Mouse (Mus musculus) CH12.LX (cell line): Measurements from ENCODE around the gene Limk2. TPM values are rescaled to one million over a fixed set of nuclear protein-coding genes. Genes with fewer than 3 reads are reported as not detected.

ENCODE experiments used
- DNase-seq: peaks from one replicate; pipeline ENCODE4 v3.0.0-alpha.2; 2013; ENCODE audit errors: extremely low read depth
- H3K27ac ChIP-seq: 2 replicates; pipeline ENCODE4 v1.5.1; 2012; ENCODE audit warnings: low read depth, mild to moderate bottlenecking, control low read depth, moderate library complexity; ENCODE audit not compliant: insufficient read depth
- H3K27me3 ChIP-seq: replicated peaks from 2 replicates; pipeline ENCODE3; 2012; ENCODE audit warnings: inconsistent platforms
- H3K36me3 ChIP-seq, 2 experiments: replicated peaks in 1 of 2; 2 replicates each; pipeline versions ENCODE3 to v1.6.1; 2012; ENCODE audit warnings: inconsistent platforms in 1 of 2, low read length in 1 of 2, mild to moderate bottlenecking in 1 of 2, mixed read lengths in 1 of 2, moderate library complexity in 1 of 2; ENCODE audit not compliant: control insufficient read depth in 1 of 2, insufficient read depth in 1 of 2
- H3K4me1 ChIP-seq, 2 experiments: 2 replicates each; pipeline ENCODE4 v1.6.1; 2012; ENCODE audit warnings: inconsistent platforms in 1 of 2, moderate library complexity in 1 of 2; ENCODE audit not compliant: insufficient read depth in 2 of 2, control insufficient read depth in 1 of 2
- H3K4me2 ChIP-seq: 2 replicates; pipeline ENCODE4 v1.6.1; 2012; ENCODE audit warnings: low read depth, mild to moderate bottlenecking, control low read depth; ENCODE audit not compliant: poor library complexity, insufficient read depth, severe bottlenecking
- H3K4me3 ChIP-seq, 3 experiments: fragments of 150-350 bp in 1 of 3; sonication (generic) in 1 of 3; replicated peaks in 1 of 3; 2 replicates each; pipeline versions ENCODE3 to v1.5.1; 2011 to 2012; ENCODE audit warnings: low read depth in 2 of 3, low read length in 2 of 3, mild to moderate bottlenecking in 2 of 3, moderate library complexity in 2 of 3, control low read depth in 1 of 3, improper control_type of control experiment in 1 of 3, inconsistent platforms in 1 of 3, mixed read lengths in 1 of 3; ENCODE audit not compliant: poor library complexity in 1 of 3
- H3K79me2 ChIP-seq: replicated peaks from 2 replicates; pipeline ENCODE4 v1.6.1; 2012; ENCODE audit warnings: mild to moderate bottlenecking, moderate library complexity; ENCODE audit not compliant: control insufficient read depth, poor library complexity, insufficient read depth, severe bottlenecking; ENCODE audit errors: extremely low read depth
- H3K9ac ChIP-seq: 2 replicates; pipeline ENCODE4 v1.6.1; 2012; ENCODE audit warnings: low read depth, mild to moderate bottlenecking, control low read depth, moderate library complexity; ENCODE audit not compliant: insufficient read depth
- H3K9me3 ChIP-seq: replicated peaks from 2 replicates; pipeline ENCODE3; 2012; ENCODE audit warnings: low read length, inconsistent platforms, mixed read lengths
- BHLHE40 ChIP-seq: IDR thresholded peaks from 2 replicates; pipeline ENCODE4 v1.6.1; 2011; ENCODE audit warnings: mild to moderate bottlenecking, low read depth, low read length, improper control_type of control experiment
- CTCF ChIP-seq, 2 experiments: IDR thresholded peaks in 1 of 2; conservative IDR thresholded peaks in 1 of 2; 2 replicates each; pipeline ENCODE4 v1.5.1; 2011 to 2012; ENCODE audit warnings: low read depth in 2 of 2, low read length in 2 of 2, improper control_type of control experiment in 1 of 2, inconsistent platforms in 1 of 2, mild to moderate bottlenecking in 1 of 2, moderate library complexity in 1 of 2
- E2F4 ChIP-seq: IDR thresholded peaks from 2 replicates; pipeline ENCODE4 v1.6.1; 2011; ENCODE audit warnings: low read depth, low read length, improper control_type of control experiment; ENCODE audit not compliant: insufficient replicate concordance
- ELF1 ChIP-seq: IDR thresholded peaks from 2 replicates; pipeline ENCODE4 v1.6.1; 2014; ENCODE audit warnings: low read depth, mild to moderate bottlenecking, inconsistent platforms, low read length, improper control_type of control experiment
- EP300 ChIP-seq: IDR thresholded peaks from 2 replicates; pipeline ENCODE4 v1.6.1; 2011; ENCODE audit warnings: low read length, improper control_type of control experiment
- HCFC1 ChIP-seq: IDR thresholded peaks from 2 replicates; pipeline ENCODE4 v1.6.1; 2012; ENCODE audit warnings: low read depth, mild to moderate bottlenecking, inconsistent platforms, low read length, improper control_type of control experiment
- JUN ChIP-seq: IDR thresholded peaks from 2 replicates; pipeline ENCODE4 v1.6.1; 2011; ENCODE audit warnings: low read depth, mild to moderate bottlenecking, low read length, improper control_type of control experiment, moderate library complexity; ENCODE audit not compliant: insufficient read depth
- KAT2A ChIP-seq: IDR thresholded peaks from 2 replicates; pipeline ENCODE4 v1.6.1; 2012; ENCODE audit warnings: low read length, improper control_type of control experiment, inconsistent platforms; ENCODE audit not compliant: insufficient replicate concordance
- MAZ ChIP-seq: IDR thresholded peaks from 2 replicates; pipeline ENCODE4 v1.6.1; 2012; ENCODE audit warnings: low read depth, mild to moderate bottlenecking, inconsistent platforms, low read length, improper control_type of control experiment, moderate library complexity
- MEF2A ChIP-seq: IDR thresholded peaks from 2 replicates; pipeline ENCODE4 v1.6.1; 2014; ENCODE audit warnings: low read depth, mild to moderate bottlenecking, inconsistent platforms, low read length, improper control_type of control experiment, borderline replicate concordance
- MXI1 ChIP-seq: IDR thresholded peaks from 2 replicates; pipeline ENCODE4 v1.6.1; 2011; ENCODE audit warnings: mild to moderate bottlenecking, low read depth, low read length, improper control_type of control experiment
- NRF1 ChIP-seq: IDR thresholded peaks from 2 replicates; pipeline ENCODE4 v1.6.1; 2014; ENCODE audit warnings: low read depth, mild to moderate bottlenecking, inconsistent platforms, low read length, improper control_type of control experiment, moderate library complexity
- PAX5 ChIP-seq: IDR thresholded peaks from 2 replicates; pipeline ENCODE4 v1.6.1; 2012; ENCODE audit warnings: low read length, inconsistent platforms, mixed read lengths
- POLR2A ChIP-seq: IDR thresholded peaks from 2 replicates; pipeline ENCODE4 v1.6.1; 2011; ENCODE audit warnings: low read depth, mild to moderate bottlenecking, improper control_type of control experiment, low read length
- RAD21 ChIP-seq: IDR thresholded peaks from 2 replicates; pipeline ENCODE4 v1.6.1; 2011; ENCODE audit warnings: low read depth, mild to moderate bottlenecking, low read length, improper control_type of control experiment, moderate library complexity
- RCOR1 ChIP-seq: conservative IDR thresholded peaks from 2 replicates; pipeline ENCODE4 v1.6.1; 2012; ENCODE audit warnings: low read depth, mild to moderate bottlenecking, inconsistent platforms, low read length, improper control_type of control experiment
- SIN3A ChIP-seq: IDR thresholded peaks from 2 replicates; pipeline ENCODE4 v1.6.1; 2012; ENCODE audit warnings: low read length, improper control_type of control experiment, inconsistent platforms
- SMC3 ChIP-seq: IDR thresholded peaks from 2 replicates; pipeline ENCODE4 v1.6.1; 2011; ENCODE audit warnings: low read depth, low read length, improper control_type of control experiment
- TCF12 ChIP-seq: IDR thresholded peaks from 2 replicates; pipeline ENCODE4 v1.6.1; 2014; ENCODE audit warnings: low read depth, mild to moderate bottlenecking, inconsistent platforms, low read length, improper control_type of control experiment
- UBTF ChIP-seq: IDR thresholded peaks from 2 replicates; pipeline ENCODE4 v1.6.1; 2012; ENCODE audit warnings: low read depth, mild to moderate bottlenecking, inconsistent platforms, low read length, improper control_type of control experiment, moderate library complexity
- ZC3H11A ChIP-seq: IDR thresholded peaks from 2 replicates; pipeline ENCODE4 v1.6.1; 2012; ENCODE audit warnings: low read depth, mild to moderate bottlenecking, inconsistent platforms, low read length, improper control_type of control experiment
- ZMIZ1 ChIP-seq: IDR thresholded peaks from 2 replicates; pipeline ENCODE4 v1.6.1; 2012; ENCODE audit warnings: low read depth, mild to moderate bottlenecking, inconsistent platforms, low read length, improper control_type of control experiment
- ZNF384 ChIP-seq: IDR thresholded peaks from 2 replicates; pipeline ENCODE4 v1.6.1; 2012; ENCODE audit warnings: low read depth, low read length, improper control_type of control experiment, inconsistent platforms
- dilution Hi-C: fragments of 300-500 bp; cut with MboI; formaldehyde crosslinking; loops from 2 replicates; pipeline ENCODE4 v1.14.3; 2020; ENCODE audit warnings: low sequenced_read_pairs; ENCODE audit not compliant: extremely low pct_unique_long_range_greater_than_20kb, extremely low pct_ligation_motif_present
- in situ Hi-C: fragments of 300-500 bp; cut with MboI; formaldehyde crosslinking; loops from 3 replicates; pipeline ENCODE4 v1.14.3; 2019; ENCODE audit warnings: low sequenced_read_pairs, low pct_ligation_motif_present, low pct_unique_long_range_greater_than_20kb, mixed read lengths
- polyA plus RNA-seq: library from polyadenylated mRNA; unstranded; fragments of >175 nt; gene quantifications from 2 replicates; pipeline ENCODE4 v1.2.1, GENCODE M21; 2012; ENCODE audit warnings: low read depth; ENCODE audit not compliant: insufficient read length
- total RNA-seq, 2 experiments: library from RNA; depleted of rRNA; stranded (reverse); fragments of 300-350 nt in 1 of 2; fragments of >200 nt in 1 of 2; gene quantifications; 2 replicates each; pipeline ENCODE4 v1.2.3; 2012 to 2014

Gene Limk2
- total and polyA plus RNA-seq, 3 experiments: 41.5 to 64.0 (median 46.1) TPM

DNA sequence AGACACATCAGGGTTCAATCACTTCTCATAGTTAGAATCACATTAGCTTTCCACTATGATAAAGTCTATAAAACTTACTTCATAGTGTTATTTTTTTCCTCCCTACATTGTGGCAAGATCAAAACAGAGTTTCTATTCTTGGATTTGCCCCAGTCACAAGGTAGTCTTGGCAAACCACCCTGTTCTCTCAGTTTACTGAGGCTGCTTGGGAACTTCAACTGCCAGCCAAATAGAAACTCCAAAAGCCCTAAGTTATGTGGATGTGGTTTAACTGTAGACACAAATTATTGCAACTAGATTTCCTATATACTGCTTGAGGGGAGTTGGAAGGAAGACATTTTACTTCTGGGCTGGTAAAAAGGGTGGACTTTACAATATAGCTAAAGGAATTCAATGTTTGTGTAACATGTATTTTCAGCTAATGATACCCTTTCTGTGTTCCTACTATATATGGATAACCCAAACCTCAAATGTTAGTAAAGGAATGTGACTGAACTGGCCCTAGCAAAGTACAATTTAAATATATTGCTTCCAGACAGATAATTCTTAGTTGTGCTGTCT, 79.0 kb downstream of the Limk2 start, which contains the start of gene Pik3ip1:
Gene Pik3ip1, plus strand, starts transcription at position 511 of the 561 bp plus-strand sequence.
- in situ Hi-C loops (no loop called here), dilution Hi-C loops (no loop called here)
- Histone ChIP-seq H3K36me3 (no peaks in the 10 kb centered on the region), H3K27me3 (no peaks in the 10 kb centered on the region), H3K4me3 (peak within 1 kb of the TSS; percentile 19 to 45 (median 23)), H3K9me3 (peaks cover 8% of the 10 kb centered on the region), H3K79me2 (no peaks in the 10 kb centered on the region), H3K27ac (no peak within 1 kb of the TSS), H3K9ac (no peak within 1 kb of the TSS), H3K4me2 (peak within 1 kb of the TSS; percentile 94), H3K4me1 (peaks cover 12 to 45% of the 10 kb centered on the region in 2 experiments)
- no peak for TF ChIP-seq SIN3A
- no peak for TF ChIP-seq MEF2A
- TF ChIP-seq BHLHE40: no peak
- no peak for TF ChIP-seq JUN
- no peak for TF ChIP-seq MAZ
- TF ChIP-seq ZC3H11A: no peak
- no peak for TF ChIP-seq KAT2A
- TF ChIP-seq E2F4: no peak
- no peak for TF ChIP-seq RAD21
- TF ChIP-seq PAX5: no peak
- no peak for TF ChIP-seq TCF12
- no peak for TF ChIP-seq MXI1
- no peak for TF ChIP-seq RCOR1
- TF ChIP-seq ZMIZ1: no peak
- DNase-seq: no peak

GRCm38 (mm10) chr11:3328806-3329775, 79.9 kb downstream of the Limk2 start:
- no peaks in the 10 kb centered on the region for H3K27me3 ChIP-seq
- no peak overlapping the region for H3K4me2 ChIP-seq
- no peaks in the 10 kb centered on the region for H3K36me3 ChIP-seq
- peaks cover 8% of the 10 kb centered on the region for H3K9me3 ChIP-seq
- H3K9ac ChIP-seq: no peak overlapping the region
- in situ Hi-C loops (no loop called here), dilution Hi-C loops (no loop called here)
- H3K4me3 ChIP-seq: no peak overlapping the region
- peaks cover 4 to 37% of the 10 kb centered on the region in 2 experiments; a peak in 2 of 4 replicates for H3K4me1 ChIP-seq
- no peaks in the 10 kb centered on the region for H3K79me2 ChIP-seq
- no peak overlapping the region for H3K27ac ChIP-seq
- no peak for TF ChIP-seq POLR2A
- TF ChIP-seq MAZ: no peak
- TF ChIP-seq TCF12: no peak
- no peak for TF ChIP-seq NRF1
- TF ChIP-seq SMC3: no peak
- no peak for TF ChIP-seq ELF1
- no peak for TF ChIP-seq EP300
- no peak for TF ChIP-seq UBTF
- no peak for TF ChIP-seq E2F4
- TF ChIP-seq ZNF384: no peak
- no peak for TF ChIP-seq CTCF (conservative IDR thresholded peaks at IDR 0.05 in 1 of 2, IDR thresholded peaks at IDR 0.05 in 1 of 2; ENCODE audit: low read depth in 2 of 2, low read length in 2 of 2)
- no peak for TF ChIP-seq HCFC1
- TF ChIP-seq RAD21: no peak
- no peak for TF ChIP-seq ZC3H11A
- no peak for TF ChIP-seq MXI1
- TF ChIP-seq KAT2A: no peak
- TF ChIP-seq RCOR1: no peak
- no peak for TF ChIP-seq PAX5
- DNase-seq: no peak
